Mouse (Mus musculus): ENCODE measurements around the gene Atp8a2.
"Not testable (repeated sequence)": the region's sequence is repeated elsewhere in the genome, so short reads cannot be mapped to it uniquely, and the experiment has no call there.

The Atp8a2 gene

DNA sequence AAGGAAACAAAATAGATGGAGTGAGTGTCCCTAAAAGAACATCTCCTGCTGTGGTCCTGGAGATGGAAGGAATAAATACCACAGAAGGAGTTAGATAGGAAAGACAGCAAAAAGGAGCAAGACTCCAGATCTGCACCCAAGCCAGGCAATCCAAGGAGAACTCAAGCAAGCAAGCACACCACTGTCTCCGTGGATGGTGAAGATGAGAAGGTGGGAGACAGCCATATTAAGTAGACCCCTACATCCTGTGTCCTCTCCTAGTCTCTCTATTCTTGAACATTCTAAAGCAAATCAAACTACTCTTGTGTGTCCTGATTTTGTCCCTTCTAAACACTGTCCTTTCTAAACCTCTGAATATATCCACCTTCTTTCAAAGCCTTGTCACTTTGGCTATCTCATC, 552.8 kb downstream of the Atp8a2 start:
- CTCF ChIA-PET = no interaction called here

DNA sequence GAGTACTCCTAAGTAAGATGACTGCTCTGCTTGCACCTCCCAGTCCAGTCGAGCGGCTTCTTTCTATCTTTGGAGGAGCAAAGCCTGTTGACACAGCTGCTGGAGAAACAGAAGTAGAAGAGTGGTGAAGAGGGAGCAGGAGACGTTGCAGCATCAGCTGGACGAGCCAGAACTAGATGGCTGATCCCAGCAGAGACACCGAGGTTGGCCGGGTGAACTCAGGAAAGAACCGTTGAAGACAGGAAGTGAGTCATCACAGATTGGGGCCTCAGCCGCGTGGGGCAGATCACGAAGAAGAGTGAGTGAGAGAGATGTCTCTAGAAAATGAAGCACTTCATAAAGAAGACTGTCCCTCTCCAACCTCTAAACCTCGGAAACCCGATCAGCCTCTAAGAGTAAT, 553.4 kb downstream of the Atp8a2 start:
- CTCF ChIA-PET = no interaction called here

DNA sequence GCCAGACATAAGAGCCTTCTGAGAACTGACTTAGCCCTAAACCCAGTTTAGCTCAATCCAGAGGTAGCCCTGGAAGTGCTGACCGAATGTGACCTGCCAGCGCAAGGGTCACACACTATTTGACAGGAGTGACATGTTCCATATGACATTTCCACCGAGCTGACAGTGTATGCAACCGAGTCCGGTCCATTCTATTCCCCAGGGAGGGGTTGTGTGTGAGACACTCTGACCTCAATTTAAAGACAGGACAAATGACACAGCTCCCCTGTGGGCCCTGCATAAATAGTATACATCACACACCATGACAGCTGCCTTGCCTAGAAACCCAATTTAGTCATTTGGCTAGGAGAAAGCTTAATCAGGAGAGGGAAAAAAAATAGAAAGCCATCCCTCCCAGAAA, 555.1 kb downstream of the Atp8a2 start:
- CTCF ChIA-PET = no interaction called here

DNA sequence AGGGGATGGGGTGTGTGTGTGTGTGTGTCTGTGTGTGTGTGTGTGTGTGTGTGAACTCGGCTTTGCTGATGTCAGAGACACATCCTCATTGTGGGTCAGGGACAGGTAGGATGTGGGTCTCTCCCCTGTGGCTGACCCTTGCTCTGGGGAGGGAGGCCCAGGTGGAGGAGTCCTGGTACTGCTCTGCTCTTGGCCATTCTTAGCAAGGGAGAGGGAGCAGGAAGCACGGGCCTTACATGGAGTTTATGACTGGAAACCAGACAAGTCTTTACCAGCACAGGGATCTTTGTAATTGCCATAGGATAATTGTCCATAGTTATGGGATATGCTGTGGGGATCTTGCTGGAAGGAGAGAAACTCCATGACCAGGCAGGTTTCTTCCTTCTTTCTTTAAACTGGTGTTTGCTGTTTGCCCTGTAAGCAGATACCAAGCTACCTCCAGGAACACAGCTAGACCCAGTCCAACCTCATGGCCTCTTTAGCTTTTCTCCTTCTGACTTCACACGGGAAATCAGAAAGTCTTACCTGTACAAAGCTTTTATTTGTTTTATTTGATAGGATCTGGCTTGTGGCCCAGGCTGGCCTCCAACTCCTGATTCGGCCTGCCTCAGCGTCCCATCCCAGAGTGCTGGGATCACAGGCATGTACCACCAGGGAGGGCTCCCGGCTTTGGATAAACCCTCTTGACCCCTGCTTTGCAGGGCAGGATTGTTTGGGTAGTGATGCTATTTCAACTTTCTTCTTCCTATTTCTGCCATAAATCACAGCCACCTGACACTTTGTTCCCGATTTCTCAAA, 557.9 kb downstream of the Atp8a2 start:
- CTCF ChIA-PET = no interaction called here

DNA sequence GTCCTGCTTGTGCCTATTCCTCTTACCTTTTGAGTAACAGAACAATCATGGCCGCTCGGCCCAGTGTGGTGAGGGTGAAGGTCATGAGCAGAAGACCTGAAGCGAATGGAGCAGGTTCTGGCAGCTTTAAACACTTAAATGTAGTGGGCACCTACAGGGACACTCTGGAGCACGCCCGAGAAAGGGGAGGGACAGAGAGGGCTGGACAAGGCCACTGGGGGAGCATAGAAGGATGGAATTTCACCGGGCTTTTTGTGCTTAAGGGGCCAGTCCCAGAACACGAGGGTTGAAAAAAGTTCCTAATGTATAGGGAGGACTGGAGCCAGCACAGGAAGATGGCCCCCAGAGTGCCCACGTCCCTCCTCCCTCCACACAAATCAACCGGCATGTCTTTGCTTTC, 563.0 kb downstream of the Atp8a2 start:
- CTCF ChIA-PET = no interaction called here

DNA sequence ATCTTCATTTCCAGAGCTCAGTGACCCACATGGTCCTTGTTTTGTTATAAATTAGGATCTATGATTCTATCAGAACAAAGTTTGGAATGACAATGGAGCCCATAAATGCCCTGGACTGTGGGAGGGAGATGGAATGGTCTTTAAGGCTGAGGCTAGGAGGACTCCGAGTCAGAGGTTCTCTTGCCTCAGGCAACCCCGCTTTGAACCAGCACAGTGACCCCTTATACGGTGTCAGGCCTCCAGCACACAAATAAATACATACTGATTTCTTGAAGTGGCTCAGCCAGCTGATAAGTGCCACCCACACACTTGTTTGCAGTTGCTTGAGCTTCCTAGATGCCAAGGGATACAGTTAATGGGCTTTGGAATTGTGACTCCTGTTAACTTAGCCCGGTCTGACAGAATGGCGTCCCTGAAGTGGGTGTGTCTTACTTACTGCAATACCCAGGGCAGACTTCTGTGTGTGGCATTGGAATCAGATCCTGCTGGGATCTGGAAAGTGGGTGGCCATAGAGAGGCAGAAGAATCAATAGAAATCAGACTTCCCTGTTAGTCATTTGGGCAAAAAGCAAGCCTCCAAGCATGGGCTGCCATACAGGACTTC, 563.6 kb downstream of the Atp8a2 start:
- CTCF ChIA-PET = no interaction called here

DNA sequence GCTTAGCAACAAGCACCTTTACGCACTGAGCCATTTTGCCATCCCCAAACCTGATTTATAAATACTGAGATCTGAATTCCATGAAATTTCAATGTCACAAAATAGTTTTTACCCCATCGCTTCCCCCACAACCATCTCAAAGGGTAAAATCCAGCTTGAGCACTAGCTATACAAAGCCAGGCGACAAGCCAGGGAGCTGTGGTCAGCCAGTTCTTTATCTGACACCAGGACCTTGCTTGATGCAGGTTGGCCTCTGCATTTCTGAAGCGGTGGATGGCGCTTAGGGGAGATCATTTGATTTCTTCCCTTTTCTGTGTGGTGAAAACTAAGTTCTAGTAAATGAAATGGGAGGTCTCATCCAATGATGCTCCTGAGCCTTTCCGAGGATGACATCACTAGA, 564.9 kb downstream of the Atp8a2 start:
- CTCF ChIA-PET = no interaction called here

DNA sequence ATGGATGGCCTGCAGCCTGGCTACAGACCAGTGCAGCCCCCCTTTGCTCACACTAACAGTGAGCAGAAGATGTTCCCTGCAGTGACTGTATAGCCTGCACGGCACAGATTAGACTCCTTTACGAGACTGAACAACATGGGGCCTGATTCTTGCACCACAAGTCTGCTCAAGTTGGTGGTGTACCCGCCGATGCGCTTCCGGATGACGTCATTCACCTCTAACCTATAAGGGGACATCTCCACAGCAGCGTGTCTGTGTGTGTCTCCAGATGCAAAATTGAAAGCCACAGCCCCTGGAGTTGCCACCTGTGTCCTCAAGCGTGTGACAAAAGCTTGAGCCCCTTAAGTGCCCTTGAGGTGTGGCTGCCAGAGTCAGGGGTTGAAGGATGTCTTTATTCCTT, 566.9 kb downstream of the Atp8a2 start:
- CTCF ChIA-PET = no interaction called here

DNA sequence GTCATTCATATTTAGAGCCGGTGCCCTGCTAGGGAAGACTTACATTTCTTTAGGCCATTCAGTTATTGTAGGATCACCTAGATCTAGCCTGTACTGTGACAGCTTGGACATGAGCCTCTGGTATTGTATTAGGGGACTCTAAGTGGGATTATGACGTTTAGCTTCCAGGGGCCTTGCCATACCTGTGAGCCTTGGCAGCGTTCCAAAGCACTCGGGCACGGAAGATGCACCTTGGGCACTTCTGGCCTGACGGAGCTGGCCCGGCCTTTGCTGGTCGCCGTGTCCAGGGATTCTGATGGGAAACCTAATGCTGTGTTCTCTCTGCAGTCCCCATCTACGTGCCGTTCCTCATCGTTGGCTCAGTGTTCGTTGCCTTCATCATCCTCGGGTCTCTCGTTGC, 567.7 kb downstream of the Atp8a2 start:
- CTCF ChIA-PET = no interaction called here

DNA sequence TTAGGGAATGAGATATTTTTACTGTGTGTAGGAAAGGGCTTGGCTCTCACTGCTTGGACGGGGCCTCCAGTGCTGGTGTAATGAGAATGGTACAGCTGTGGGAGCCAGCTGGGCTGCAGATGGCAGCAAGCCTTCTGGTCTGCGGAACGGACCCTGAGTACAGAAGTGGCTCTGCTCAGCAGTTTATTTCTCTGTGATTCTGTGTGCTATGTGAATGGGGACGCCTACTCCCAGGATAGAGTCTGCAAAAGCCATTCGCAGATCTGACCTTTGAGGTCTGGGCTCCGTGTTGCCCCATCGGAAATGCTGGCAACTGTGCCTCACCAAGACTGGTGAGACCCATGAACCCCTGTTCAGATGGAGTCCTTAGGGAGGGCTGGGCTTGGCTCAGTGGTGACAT, 569.2 kb downstream of the Atp8a2 start:
- CTCF ChIA-PET = no interaction called here

DNA sequence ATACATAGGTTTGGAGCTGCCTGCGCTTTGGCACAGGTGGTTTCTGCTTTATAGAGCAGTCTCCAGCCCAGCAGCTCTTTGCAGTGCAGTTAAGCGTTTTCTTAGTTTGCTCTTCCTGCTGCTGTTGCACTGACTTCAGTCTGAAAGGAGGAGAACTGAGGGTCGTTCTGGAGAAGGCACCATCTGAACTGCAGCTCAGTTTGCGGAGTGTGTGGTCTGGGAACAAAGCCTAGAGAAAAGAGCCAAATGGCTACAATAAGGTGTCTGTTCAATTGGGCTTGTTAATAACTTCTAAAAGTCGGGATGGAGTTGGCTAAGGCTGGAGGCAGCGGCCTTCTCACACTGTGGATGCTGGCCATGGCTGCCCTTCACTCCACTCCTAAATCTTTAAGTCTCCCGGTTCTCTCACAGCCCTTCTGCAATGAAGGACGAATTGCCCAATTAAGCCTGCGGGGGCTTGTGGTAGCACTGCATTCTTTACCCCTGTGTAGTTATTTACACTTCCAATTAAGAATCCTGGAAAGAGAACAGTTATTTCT, 569.8 kb downstream of the Atp8a2 start:
- CTCF ChIA-PET = no interaction called here

DNA sequence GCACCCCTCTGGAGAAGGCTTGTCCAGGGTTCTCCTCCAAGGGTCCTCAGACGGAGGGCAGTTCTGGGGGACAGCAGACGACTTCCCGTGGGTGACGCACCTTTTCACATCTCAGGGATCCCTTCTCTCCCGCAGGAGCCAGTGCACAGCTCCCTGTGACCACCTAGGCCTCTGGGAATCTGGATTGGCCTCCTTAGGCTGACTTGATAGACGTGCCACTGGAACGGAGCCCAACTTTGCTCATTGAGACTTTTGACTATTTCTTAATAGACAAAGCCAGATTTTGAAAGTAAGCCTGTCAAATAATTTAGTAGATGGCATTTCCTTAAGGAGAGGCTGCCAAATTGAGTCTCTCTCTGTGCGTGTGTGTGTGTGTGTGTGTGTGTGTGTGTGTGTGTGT, 570.3 kb downstream of the Atp8a2 start:
- CTCF ChIA-PET = no interaction called here

DNA sequence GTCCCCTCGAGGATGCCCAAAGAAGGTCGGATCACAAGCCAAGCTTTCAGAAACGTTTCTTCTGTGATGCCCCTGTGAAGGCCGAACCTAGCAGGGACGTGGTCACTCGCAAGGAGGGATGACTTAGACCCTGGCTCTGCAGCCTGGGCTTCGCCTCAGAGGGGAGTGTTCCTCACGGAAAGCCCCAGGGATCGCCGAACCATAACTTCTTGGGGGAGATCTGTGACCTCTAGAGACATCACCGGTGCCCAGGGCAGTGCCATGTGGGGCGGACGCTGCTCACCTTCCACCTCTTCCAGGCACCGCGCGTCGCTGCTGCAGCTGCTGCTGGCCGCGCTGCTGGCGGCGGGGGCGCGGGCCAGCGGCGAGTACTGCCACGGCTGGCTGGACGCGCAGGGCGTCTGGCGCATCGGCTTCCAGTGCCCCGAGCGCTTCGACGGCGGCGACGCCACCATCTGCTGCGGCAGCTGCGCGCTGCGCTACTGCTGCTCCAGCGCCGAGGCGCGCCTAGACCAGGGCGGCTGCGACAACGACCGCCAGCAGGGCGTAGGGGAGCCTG, 571.1 kb downstream of the Atp8a2 start:
- CTCF ChIA-PET = no interaction called here

DNA sequence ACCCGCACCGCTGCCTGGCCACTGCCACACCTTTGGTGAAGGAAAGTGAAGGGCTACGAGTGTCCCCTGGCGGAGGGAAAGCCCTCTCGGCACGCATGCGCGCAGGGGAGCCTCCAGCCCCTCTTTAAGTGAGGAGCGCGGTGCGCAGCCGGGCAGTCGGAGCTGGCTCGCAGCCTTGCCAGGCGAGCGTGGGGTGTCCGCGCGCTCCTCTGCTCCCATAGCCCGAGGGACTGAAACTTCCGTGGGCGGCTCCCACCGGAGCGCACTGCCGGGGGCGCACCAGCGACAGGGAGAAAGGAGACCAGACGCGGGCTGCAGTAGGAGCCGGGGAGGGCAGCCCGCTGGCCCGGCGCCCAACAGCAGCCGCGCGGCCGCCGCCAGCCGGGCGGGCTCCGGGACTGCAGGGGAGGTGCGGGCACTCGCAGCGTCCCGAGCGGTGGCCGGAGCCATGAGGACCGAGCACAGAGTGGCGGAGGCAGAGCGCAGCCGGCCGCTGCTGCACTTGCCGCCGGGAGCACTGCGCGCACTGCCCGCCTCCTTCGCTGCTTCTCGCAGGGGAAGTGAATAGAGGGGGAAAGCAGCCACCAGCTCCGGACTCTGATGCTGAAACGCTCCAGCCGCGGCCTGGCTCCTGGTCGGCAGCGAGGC, 571.7 kb downstream of the Atp8a2 start, which contains the start of gene Shisa2:
Shisa2 (plus strand) TSS at position 151 of the 648 bp plus-strand sequence.
- CTCF ChIA-PET = no interaction called here

DNA sequence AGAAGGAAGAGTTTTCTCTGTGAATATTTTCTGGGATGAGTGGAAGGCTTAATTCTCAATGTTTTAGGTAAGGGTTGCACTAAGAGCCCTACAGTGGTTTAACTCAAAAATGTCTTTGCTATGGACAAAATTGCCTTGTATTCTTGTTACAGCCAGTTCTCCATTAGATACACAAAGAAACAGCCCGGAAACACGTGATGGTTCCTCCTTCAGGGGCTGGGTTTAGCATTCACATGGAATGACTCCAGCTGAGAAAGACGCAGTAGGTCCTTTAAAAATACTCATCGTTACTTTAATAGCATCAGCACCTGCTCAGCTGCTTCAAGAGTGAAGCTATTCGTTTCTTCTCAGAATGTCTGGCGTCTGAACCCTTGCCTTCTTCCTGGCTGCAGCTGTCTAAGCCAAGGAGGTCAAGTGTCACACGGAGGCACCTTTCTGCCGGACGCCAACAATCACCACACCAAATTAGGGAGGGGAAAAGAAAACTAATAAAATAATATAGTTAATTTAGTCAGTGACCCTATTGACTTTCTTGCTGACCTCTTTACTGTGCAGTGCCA, 572.6 kb downstream of the Atp8a2 start:
- CTCF ChIA-PET = no interaction called here

DNA sequence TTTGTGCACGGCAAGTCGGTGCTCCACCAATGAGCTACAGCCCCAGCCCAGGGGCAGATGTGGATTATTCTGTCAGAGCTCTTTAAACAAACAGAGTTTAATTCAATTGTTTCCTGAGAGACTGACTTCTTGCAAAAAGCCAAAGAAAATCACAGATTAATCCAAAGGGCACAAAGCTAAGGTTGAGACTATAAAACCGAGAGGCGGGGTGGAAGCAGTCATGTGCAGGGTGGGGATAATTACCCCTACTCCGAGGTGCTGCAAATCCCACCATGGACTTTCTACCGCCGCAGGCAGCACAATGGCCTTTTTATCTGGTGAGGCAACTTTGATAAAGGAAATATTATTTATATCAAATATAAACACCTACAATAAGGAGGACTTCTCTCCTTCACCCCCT, 580.2 kb downstream of the Atp8a2 start:
- CTCF ChIA-PET = interaction anchor here (1.2 kb wide), 1 partner anchor 13 kb away, joined by 3 read pairs; no protein-coding TSS in a partner anchor

DNA sequence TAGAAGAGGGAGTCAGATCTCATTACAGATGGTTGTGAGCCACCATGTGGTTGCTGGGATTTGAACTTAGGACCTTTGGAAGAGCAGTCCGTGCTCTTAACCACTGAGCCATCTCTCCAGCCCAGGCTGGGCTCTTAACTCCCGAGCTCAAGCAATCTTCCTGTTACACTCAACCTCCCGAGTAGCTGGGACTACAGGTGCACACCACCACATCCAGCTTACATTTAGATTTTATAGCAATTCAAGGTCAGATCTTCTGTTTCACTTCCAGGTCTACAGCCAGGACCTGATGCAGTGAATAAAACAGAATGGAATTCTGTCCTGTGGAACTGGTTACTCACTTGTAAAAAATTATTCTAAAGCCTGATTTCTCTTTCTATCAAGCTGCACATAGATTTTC, 582.8 kb downstream of the Atp8a2 start:
- CTCF ChIA-PET = not testable (repeated sequence)

DNA sequence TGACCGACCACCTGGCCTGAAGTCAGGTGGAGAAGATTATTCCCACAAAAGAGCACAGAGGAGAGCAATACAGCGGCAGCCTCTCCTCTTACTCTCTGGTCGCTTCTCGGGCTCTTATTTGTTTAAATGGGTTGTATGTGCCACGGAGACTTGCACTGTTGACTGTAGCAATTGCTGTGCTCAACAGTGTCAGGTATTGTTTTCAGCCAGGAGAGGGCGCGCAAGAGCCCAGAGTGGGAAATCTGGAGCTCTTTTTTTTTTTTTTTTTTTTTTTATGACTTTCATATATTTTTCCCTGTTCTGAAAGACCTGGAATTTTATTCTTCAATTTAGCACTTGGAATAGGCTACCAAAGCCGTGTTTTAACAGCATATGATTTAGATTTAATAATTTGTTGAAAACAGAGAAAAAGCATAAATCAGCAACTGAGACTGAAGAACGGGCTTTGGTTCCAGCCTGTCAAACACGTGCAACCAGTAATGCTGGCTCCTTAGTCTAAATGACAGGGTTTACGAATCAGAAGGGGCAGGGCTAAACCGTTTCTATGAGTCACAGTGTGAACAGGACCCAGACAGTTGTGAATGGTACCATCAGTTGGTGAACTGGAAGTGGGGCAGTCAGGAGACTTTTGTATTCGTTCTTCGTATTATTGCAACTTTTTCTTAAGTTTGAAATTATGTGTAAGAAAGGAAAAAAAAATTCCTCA, 583.9 kb downstream of the Atp8a2 start:
- CTCF ChIA-PET = interaction anchor here (0.6 kb wide), 1 partner anchor 1580 kb away, joined by 3 read pairs; no protein-coding TSS in a partner anchor

DNA sequence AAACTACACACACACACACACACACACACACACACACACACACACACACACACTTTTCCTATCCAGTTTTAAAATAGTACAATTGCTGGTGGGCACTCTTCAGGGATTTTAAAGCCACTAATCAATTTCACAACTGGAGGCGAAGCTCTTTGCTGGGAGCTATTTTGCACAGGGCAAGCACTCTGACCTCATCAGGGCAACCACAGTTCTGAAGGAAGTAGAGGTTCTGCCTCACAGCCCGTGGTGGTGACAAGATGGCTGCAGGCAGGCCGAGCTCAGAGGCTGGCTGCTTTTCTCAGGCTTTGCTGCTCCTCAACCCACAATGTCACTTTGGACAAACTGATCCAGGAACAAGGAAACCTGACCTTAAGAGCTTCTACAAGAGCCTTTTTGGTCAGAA, 590.0 kb downstream of the Atp8a2 start:
- CTCF ChIA-PET = no interaction called here

DNA sequence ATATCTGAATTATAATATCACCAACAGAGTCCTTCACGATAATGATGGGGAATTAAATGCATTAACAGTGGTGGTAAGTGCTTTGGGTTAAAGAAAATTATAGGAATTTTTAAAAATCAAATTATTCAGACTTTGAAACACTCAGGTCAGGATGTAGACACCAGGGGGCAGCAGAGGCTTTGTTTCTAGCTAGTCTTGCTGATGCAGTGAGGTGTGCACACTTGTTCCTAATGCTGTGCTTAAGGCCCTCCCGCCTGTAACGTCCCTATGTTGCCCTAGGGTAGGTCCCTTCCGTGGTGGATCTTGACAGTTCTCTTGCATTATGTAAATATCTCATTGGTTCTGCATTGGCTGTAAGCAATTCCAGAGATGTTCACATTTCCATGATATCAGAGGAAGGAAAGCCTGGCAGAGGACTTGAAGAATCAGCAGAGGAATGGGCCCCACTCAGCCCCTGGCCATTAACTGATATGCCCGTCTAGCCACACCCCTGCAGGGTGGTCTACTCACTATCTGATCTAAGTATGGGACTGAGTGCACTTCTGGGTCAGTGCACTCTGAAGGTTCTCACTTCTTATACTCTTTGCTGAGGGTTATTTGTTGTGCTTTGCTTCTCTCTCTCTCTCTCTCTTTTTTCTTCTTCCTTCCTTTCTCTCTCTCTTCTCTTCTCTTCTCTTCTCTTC, 591.2 kb downstream of the Atp8a2 start:
- CTCF ChIA-PET = interaction anchor here (0.7 kb wide), 2 partner anchors 9 to 999 kb away, joined by 3 read pairs; no protein-coding TSS in a partner anchor
